Mouse (Mus musculus): ENCODE results near the gene Ist1. TPM values are rescaled to one million over a fixed set of nuclear protein-coding genes. Genes with fewer than 3 reads are reported as not detected.

Gene Ist1
- 141 and 149 TPM in 2 replicates for polyA plus RNA-seq (2016; fragmentation: Nextera tagmentation; extraction: Ambion mirVana)

GRCm38 (mm10) chr8:109693146-109693900, at the start of gene Ist1:
Gene Ist1, minus strand, starts transcription at chr8:109693260.
- Histone ChIP-seq H3K27ac (replicated peaks) (peak within 1 kb of the TSS; percentile 96), H3K9me3 (no peaks in the 10 kb centered on the region), H3K4me1 (peaks cover 29% of the 10 kb centered on the region), H3K27me3 (replicated peaks; ENCODE audit: low read depth, poor library complexity, severe bottlenecking) (0 out of 2 replicates have a peak, but pooled peaks cover 3% of the 10 kb centered on the region), H3K36me3 (replicated peaks) (peaks cover 19% of the 10 kb centered on the region), H3K4me3 (peak within 1 kb of the TSS; percentile 99)
- DNase-seq (ENCODE audit: low spot score): peak; percentile 98
- WGBS: under 1% methylated on average over 57 of the region's 57 CpGs

DNA sequence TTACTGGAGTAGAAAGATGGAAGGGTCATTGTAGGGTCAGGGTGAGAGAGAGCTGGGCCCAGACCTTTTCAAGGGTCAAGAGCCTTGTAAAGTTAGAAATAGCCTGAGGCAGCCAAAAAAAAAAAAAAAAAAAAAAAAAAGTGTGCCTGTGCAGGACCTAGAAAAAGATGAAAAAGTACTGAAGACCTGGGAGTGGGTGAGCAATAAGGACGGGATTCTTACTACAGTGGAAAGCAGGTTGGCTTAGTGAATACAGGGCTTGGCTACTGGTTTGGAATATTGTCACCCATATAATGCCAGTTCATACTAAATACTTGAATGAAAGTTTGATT, 45.0 kb upstream of the Ist1 start:
- Histone ChIP-seq H3K27me3 (replicated peaks; ENCODE audit: low read depth, poor library complexity, severe bottlenecking) (no peaks in the 10 kb centered on the region), H3K27ac (replicated peaks) (peak overlapping the region; percentile 96), H3K36me3 (replicated peaks) (peaks cover 22% of the 10 kb centered on the region), H3K4me3 (peak overlapping the region; percentile 99), H3K4me1 (peaks cover 13% of the 10 kb centered on the region), H3K9me3 (no peaks in the 10 kb centered on the region)
- no peak for DNase-seq (ENCODE audit: low spot score)
- WGBS: 85% methylated on average over 1 of the region's 1 CpGs

- peaks cover 28% of the 10 kb centered on the region for H3K36me3 ChIP-seq (replicated peaks)
- H3K27ac ChIP-seq (replicated peaks): peak within 1 kb of the TSS; percentile 96
- under 1% methylated on average over 59 of the region's 59 CpGs for WGBS
- H3K27me3 ChIP-seq (replicated peaks; ENCODE audit: low read depth, poor library complexity, severe bottlenecking): no peaks in the 10 kb centered on the region
- H3K4me3 ChIP-seq: peak within 1 kb of the TSS; percentile 99
- no peaks in the 10 kb centered on the region for H3K9me3 ChIP-seq
- H3K4me1 ChIP-seq: peaks cover 13% of the 10 kb centered on the region
- peak; percentile 96 for DNase-seq (ENCODE audit: low spot score)
Measured at GRCm38 (mm10) chr8:109737237-109738048, 44.4 kb upstream of the Ist1 start, which contains the start of gene Atxn1l. Gene Atxn1l, minus strand, starts transcription at chr8:109737739.

GRCm38 (mm10) chr8:109736819-109737218, 43.8 kb upstream of the Ist1 start:
- no peak for DNase-seq (ENCODE audit: low spot score)
- H3K9me3 ChIP-seq: no peaks in the 10 kb centered on the region
- H3K36me3 ChIP-seq (replicated peaks): peaks cover 34% of the 10 kb centered on the region
- WGBS: 7% methylated on average over 8 of the region's 8 CpGs
- H3K4me1 ChIP-seq: peaks cover 13% of the 10 kb centered on the region
- peak overlapping the region; percentile 99 for H3K4me3 ChIP-seq
- peak overlapping the region; percentile 96 for H3K27ac ChIP-seq (replicated peaks)
- no peaks in the 10 kb centered on the region for H3K27me3 ChIP-seq (replicated peaks; ENCODE audit: low read depth, poor library complexity, severe bottlenecking)

DNA sequence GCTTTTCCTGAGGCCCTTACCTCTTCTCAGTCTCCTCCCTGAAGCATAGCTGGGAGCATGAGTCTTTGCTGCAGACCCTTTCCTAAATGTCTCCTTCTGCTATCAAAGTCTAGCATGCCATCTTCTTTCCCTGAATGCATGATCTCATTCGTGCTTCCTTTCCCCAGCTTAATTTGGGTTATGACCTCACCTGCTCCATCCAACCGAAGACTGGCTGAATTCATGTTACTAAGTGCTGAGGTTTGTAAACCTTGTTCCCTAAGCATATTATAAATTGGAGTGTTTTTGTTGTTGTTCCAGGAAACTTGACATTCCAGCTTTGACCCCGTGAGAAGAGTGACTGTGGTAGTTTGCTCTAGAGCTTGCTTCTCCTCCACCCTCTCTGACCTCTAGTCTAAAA, 41.0 kb upstream of the Ist1 start:
- H3K27me3 ChIP-seq (replicated peaks; ENCODE audit: low read depth, poor library complexity, severe bottlenecking): no peaks in the 10 kb centered on the region
- no peak overlapping the region for H3K27ac ChIP-seq (replicated peaks)
- peaks cover 13% of the 10 kb centered on the region for H3K4me1 ChIP-seq
- H3K9me3 ChIP-seq: no peaks in the 10 kb centered on the region
- no peak overlapping the region for H3K4me3 ChIP-seq
- peaks cover 62% of the 10 kb centered on the region for H3K36me3 ChIP-seq (replicated peaks)
- WGBS: 90% methylated on average over 3 of the region's 3 CpGs
- no peak for DNase-seq (ENCODE audit: low spot score)

DNA sequence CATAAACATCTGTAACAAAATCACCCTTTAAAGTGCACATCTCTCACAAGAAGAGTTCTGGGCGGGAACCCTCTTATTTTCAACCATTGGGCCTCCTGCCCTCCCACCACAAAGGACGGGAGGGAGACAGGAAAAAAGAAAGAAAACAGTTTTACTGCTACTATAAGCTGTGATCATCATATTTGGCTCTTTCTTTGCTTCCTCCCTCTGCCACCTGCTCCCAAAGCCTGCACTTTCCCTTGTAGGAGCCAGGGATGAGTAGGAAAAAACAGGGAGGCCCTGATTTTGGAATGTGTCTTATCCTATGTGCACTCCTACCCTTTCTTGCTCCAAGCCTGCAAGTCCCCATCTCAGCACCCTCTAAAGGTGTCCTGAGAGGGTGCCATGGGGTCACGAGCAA, 38.0 kb upstream of the Ist1 start:
- no peaks in the 10 kb centered on the region for H3K9me3 ChIP-seq
- H3K27ac ChIP-seq (replicated peaks): no peak overlapping the region
- DNase-seq (ENCODE audit: low spot score): no peak
- H3K4me3 ChIP-seq: no peak overlapping the region
- 83% methylated on average over 3 of the region's 3 CpGs for WGBS
- H3K36me3 ChIP-seq (replicated peaks): peaks cover 92% of the 10 kb centered on the region
- no peaks in the 10 kb centered on the region for H3K27me3 ChIP-seq (replicated peaks; ENCODE audit: low read depth, poor library complexity, severe bottlenecking)
- peaks cover 3% of the 10 kb centered on the region for H3K4me1 ChIP-seq

DNA sequence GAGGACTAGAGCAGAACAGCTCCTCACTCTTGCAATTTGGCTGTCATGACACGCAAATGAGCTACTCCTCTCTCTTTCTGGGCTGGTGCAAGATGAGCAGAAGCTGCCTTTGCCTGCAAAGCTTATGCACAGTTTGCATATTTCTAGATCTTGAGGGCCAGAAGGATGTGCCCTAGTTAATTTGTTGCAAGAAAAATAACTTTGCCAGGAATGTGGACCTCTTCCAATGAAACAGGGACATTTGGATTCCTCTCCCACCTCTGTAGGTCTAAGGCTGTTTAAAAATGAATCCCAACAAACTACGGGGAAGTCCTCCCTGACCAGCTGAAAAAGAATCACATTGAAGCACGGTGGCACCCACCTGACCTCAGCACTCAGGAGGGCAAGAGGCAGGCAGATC, 32.0 kb upstream of the Ist1 start:
- H3K9me3 ChIP-seq: no peaks in the 10 kb centered on the region
- DNase-seq (ENCODE audit: low spot score): no peak
- H3K4me1 ChIP-seq: no peaks in the 10 kb centered on the region
- no peaks in the 10 kb centered on the region for H3K27me3 ChIP-seq (replicated peaks; ENCODE audit: low read depth, poor library complexity, severe bottlenecking)
- H3K27ac ChIP-seq (replicated peaks): no peak overlapping the region
- 92% methylated on average over 3 of the region's 3 CpGs for WGBS
- peaks cover 100% of the 10 kb centered on the region for H3K36me3 ChIP-seq (replicated peaks)
- no peak overlapping the region for H3K4me3 ChIP-seq

DNA sequence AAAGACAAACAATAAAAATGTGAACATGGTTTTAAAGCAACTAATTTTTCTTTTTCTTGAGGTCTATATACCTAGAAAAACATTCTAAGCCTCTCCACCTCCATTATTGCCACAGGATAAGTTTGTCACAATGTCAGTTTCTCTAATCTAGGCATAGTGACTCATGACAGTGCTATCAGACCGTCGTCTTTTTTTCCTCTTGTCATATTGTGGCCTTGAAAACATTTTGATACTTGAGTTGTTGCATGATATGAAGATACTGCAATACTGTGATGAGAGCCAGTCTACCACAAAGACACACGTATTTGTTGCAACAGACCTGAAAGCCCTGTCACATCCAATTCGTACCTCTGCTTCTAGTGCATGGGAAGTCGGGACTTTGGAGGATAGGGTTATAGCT, 21.9 kb upstream of the Ist1 start:
- no peak overlapping the region for H3K4me3 ChIP-seq
- no peaks in the 10 kb centered on the region for H3K4me1 ChIP-seq
- no peaks in the 10 kb centered on the region for H3K27me3 ChIP-seq (replicated peaks; ENCODE audit: low read depth, poor library complexity, severe bottlenecking)
- WGBS: 91% methylated on average over 5 of the region's 5 CpGs
- H3K36me3 ChIP-seq (replicated peaks): peaks cover 100% of the 10 kb centered on the region
- DNase-seq (ENCODE audit: low spot score): no peak
- no peaks in the 10 kb centered on the region for H3K9me3 ChIP-seq
- H3K27ac ChIP-seq (replicated peaks): no peak overlapping the region

GRCm38 (mm10) chr8:109712521-109712920, 19.5 kb upstream of the Ist1 start:
- Histone ChIP-seq H3K27me3 (replicated peaks; ENCODE audit: low read depth, poor library complexity, severe bottlenecking) (no peaks in the 10 kb centered on the region), H3K4me3 (no peak overlapping the region), H3K36me3 (replicated peaks) (peaks cover 100% of the 10 kb centered on the region), H3K27ac (replicated peaks) (no peak overlapping the region), H3K9me3 (no peaks in the 10 kb centered on the region), H3K4me1 (peaks cover 7% of the 10 kb centered on the region)
- 100% methylated on average over 1 of the region's 1 CpGs for WGBS
- no peak for DNase-seq (ENCODE audit: low spot score)

DNA sequence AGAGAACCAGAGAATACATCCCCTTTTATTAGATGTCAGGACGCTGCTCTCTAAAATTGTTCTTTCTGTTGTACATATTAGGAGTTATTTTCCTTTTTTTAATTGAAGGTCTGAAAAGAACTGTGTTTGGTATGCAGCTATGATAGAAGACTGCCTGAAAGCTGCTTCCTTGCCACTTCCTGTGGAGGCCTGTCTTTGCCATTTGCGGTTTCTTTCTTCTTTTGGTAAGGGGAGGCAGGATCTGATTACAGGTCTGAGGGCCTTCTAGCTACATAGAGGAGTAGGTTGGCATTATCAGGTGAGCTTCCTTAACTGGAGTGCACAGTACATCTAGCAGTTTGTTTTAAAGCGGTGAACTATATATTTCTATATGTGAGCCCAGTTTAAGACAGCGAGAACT, 14.9 kb upstream of the Ist1 start:
- Histone ChIP-seq H3K9me3 (no peaks in the 10 kb centered on the region), H3K27ac (replicated peaks) (no peak overlapping the region), H3K36me3 (replicated peaks) (peaks cover 56% of the 10 kb centered on the region), H3K4me3 (no peak overlapping the region), H3K4me1 (peaks cover 28% of the 10 kb centered on the region), H3K27me3 (replicated peaks; ENCODE audit: low read depth, poor library complexity, severe bottlenecking) (peaks cover 17% of the 10 kb centered on the region)
- 95% methylated on average over 4 of the region's 4 CpGs for WGBS
- no peak for DNase-seq (ENCODE audit: low spot score)

DNA sequence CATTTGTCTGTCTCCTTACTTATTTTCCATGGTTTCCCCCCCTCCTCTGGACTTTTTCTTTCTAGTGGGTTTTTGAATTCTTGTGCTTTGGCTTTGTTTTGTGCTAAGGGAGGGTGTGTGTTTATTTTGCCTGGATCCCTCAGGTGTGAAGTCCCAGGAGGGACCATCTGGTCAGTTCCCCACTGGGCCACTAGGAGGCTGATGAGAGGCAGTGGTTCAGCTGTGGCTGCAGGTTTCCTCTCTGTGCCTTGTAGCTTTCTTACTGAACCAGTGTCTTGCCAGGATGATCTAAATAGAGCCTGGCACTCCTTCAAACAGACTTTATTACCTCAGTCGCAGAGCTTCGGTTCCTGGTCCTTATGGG, 13.8 kb upstream of the Ist1 start:
- H3K4me3 ChIP-seq: peak overlapping the region; percentile 94
- H3K9me3 ChIP-seq: no peaks in the 10 kb centered on the region
- peaks cover 45% of the 10 kb centered on the region for H3K36me3 ChIP-seq (replicated peaks)
- H3K4me1 ChIP-seq: peaks cover 28% of the 10 kb centered on the region
- H3K27me3 ChIP-seq (replicated peaks; ENCODE audit: low read depth, poor library complexity, severe bottlenecking): peaks cover 20% of the 10 kb centered on the region
- WGBS: 38% methylated on average over 2 of the region's 2 CpGs
- DNase-seq (ENCODE audit: low spot score): peak; percentile 83
- H3K27ac ChIP-seq (replicated peaks): 0 out of 2 replicates have a peak overlapping the region, but pooled peaks have one; percentile 100

- H3K4me3 ChIP-seq: peak overlapping the region; percentile 94
- H3K9me3 ChIP-seq: no peaks in the 10 kb centered on the region
- no peak for DNase-seq (ENCODE audit: low spot score)
- peak overlapping the region; percentile 100 for H3K27ac ChIP-seq (replicated peaks)
- H3K27me3 ChIP-seq (replicated peaks; ENCODE audit: low read depth, poor library complexity, severe bottlenecking): peaks cover 20% of the 10 kb centered on the region
- 1% methylated on average over 30 of the region's 30 CpGs for WGBS
- H3K4me1 ChIP-seq: peaks cover 28% of the 10 kb centered on the region
- H3K36me3 ChIP-seq (replicated peaks): peaks cover 40% of the 10 kb centered on the region
Measured at GRCm38 (mm10) chr8:109706076-109706873, 13.2 kb upstream of the Ist1 start.
